ENCODE assay signal across 31 mouse cellular contexts in the genomic region with DNA sequence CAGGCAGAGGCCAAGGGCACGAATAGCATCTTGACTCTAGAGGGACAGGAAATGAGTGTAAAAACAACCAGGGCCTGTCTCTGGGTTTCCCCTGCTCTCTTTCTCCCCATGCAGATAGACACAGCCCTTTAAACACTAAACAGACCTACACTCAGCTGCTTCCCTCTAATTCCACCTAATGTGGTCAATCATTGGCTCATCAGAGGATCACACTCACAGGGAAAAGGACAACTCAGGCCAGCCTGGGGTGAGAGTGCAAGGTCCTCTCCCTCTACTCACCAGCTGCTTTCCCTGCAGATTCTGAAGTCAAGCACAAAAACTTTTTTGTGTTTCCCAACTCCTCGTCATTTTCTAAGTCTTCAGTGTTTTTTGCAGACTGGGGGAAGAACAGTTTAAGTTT. TPM values are rescaled to one million over a fixed set of nuclear protein-coding genes. Genes with fewer than 3 reads are reported as not detected.
A peak's percentile ranks its signal among the peaks of the same experiment; 100 is the strongest.
DNase-seq lines count a peak whose midpoint lies in the region; ATAC-seq and TF ChIP-seq lines count a peak whose summit lies in the region.
"Had no signal": no experiment of that assay in that cellular context is flagged by ENCODE, and none has a peak within 500 bp of the region (broad histone marks: within the 10 kb centered on the region; RNA-seq: fewer than 3 reads in every experiment).

No protein-coding gene starts in this region.

- DNase-seq in kidney, adult 11 months, result peak; percentile 77
- DNase-seq in spleen, adult 2 months (ENCODE audit: low read depth in 1 of 2, low spot score in 2 of 2), result no peak
- DNase-seq in spleen, postnatal 4 days (ENCODE audit: low spot score in 2 of 2), result no peak
- peak; percentile 25 for DNase-seq in kidney, postnatal 0 days (ENCODE audit: low spot score)
- peak; percentile 59 for DNase-seq in yolk sac, embryonic 10.5 days (ENCODE audit: low spot score)
- no peak for DNase-seq in left cerebral cortex, adult 8-10 months (ENCODE audit: low spot score in 2 of 2)
- DNase-seq in right cerebral cortex, postnatal 25 days, result no peak
- DNase-seq: adrenal gland, postnatal 10 days; cerebellum, adult 9-10 months; cerebellum, postnatal 36 days; gastrocnemius, postnatal 10 days; heart, postnatal 10 days; layer of hippocampus, adult 9-11 months; lung, postnatal 36 days; thymus, adult 18-20 months; thymus, postnatal 25 days had no signal

- no peak overlapping the region for H3K27ac ChIP-seq in kidney, embryonic 14.5 days (ENCODE audit: low read depth, low read length)
- peak overlapping the region; percentile 56; the same call in 1 of the 2 replicates for H3K27ac ChIP-seq in spleen, adult 2 months (ENCODE audit: insufficient read depth, low read length)
- H3K27ac ChIP-seq in kidney, postnatal 0 days, result no peak overlapping the region
- H3K27ac ChIP-seq: embryonic facial prominence, embryonic 13.5 days; forebrain, embryonic 10.5 days; forebrain, embryonic 15.5 days; heart, embryonic 13.5 days; hindbrain, embryonic 15.5 days; limb, embryonic 13.5 days; liver, embryonic 15.5 days; midbrain, embryonic 13.5 days; stomach, postnatal 0 days had no signal

- no peaks in the 10 kb centered on the region for H3K36me3 ChIP-seq in kidney, embryonic 14.5 days (ENCODE audit: control insufficient read depth, insufficient read depth, low read length)
- H3K36me3 ChIP-seq in spleen, adult 2 months (ENCODE audit: control insufficient read depth, insufficient read depth, low read length), result no peaks in the 10 kb centered on the region
- no peaks in the 10 kb centered on the region for H3K36me3 ChIP-seq in kidney, postnatal 0 days (ENCODE audit: insufficient read depth, low read length)
- H3K36me3 ChIP-seq: embryonic facial prominence, embryonic 13.5 days; forebrain, embryonic 10.5 days; forebrain, embryonic 15.5 days; heart, embryonic 13.5 days; hindbrain, embryonic 15.5 days; limb, embryonic 13.5 days; liver, embryonic 15.5 days; midbrain, embryonic 13.5 days had no signal

- H3K9ac ChIP-seq in kidney, embryonic 14.5 days (ENCODE audit: low read depth, low read length), result no peak overlapping the region
- no peak overlapping the region for H3K9ac ChIP-seq in kidney, postnatal 0 days (ENCODE audit: low read depth, low read length)
- H3K9ac ChIP-seq: embryonic facial prominence, embryonic 13.5 days; forebrain, embryonic 15.5 days; heart, embryonic 13.5 days; hindbrain, embryonic 15.5 days; limb, embryonic 13.5 days; liver, embryonic 15.5 days; midbrain, embryonic 13.5 days had no signal

- ATAC-seq in kidney, embryonic 14.5 days (ENCODE audit: low FRiP score, low TSS enrichment), result no peak
- ATAC-seq in kidney, postnatal 0 days (replicated peaks; ENCODE audit: low FRiP score, low read depth), result peak; percentile 72
- ATAC-seq: forebrain, embryonic 15.5 days; midbrain, embryonic 13.5 days; Patski had no signal

- H3K9me3 ChIP-seq in kidney, embryonic 14.5 days (ENCODE audit: control insufficient read depth, low read length), result no peaks in the 10 kb centered on the region
- H3K9me3 ChIP-seq in kidney, postnatal 0 days (replicated peaks; ENCODE audit: low read length), result no peaks in the 10 kb centered on the region
- H3K9me3 ChIP-seq: embryonic facial prominence, embryonic 13.5 days; forebrain, embryonic 10.5 days; forebrain, embryonic 15.5 days; heart, embryonic 13.5 days; hindbrain, embryonic 15.5 days; limb, embryonic 13.5 days; liver, embryonic 15.5 days; midbrain, embryonic 13.5 days had no signal

- TF ChIP-seq CTCF in spleen, adult 2 months (IDR thresholded peaks at IDR 0.05; ENCODE audit: extremely low read depth, insufficient read depth, insufficient read length, insufficient replicate concordance), result no peak
- TF ChIP-seq CTCF in kidney, postnatal 0 days (IDR thresholded peaks at IDR 0.05; ENCODE audit: low read depth), result no peak

- H3K27me3 ChIP-seq in kidney, embryonic 14.5 days (ENCODE audit: control insufficient read depth, insufficient read depth, low read length), result no peaks in the 10 kb centered on the region
- H3K27me3 ChIP-seq in spleen, adult 2 months (ENCODE audit: control insufficient read depth, insufficient read depth, low read length), result no peaks in the 10 kb centered on the region
- H3K27me3 ChIP-seq in kidney, postnatal 0 days (ENCODE audit: insufficient read depth, low read length), result no peaks in the 10 kb centered on the region
- H3K27me3 ChIP-seq: embryonic facial prominence, embryonic 13.5 days; forebrain, embryonic 15.5 days; hindbrain, embryonic 15.5 days; limb, embryonic 13.5 days; liver, embryonic 15.5 days; midbrain, embryonic 13.5 days; Patski had no signal

- 46% methylated on average over 2 of the region's 2 CpGs for WGBS in kidney, embryonic 14.5 days
- WGBS in spleen, adult 2 months, result 45% methylated on average over 2 of the region's 2 CpGs
- WGBS in kidney, postnatal 0 days, result 52% methylated on average over 2 of the region's 2 CpGs

- H3K4me2 ChIP-seq in kidney, embryonic 14.5 days (replicated peaks; ENCODE audit: low read depth, low read length), result no peak overlapping the region
- no peak overlapping the region for H3K4me2 ChIP-seq in kidney, postnatal 0 days (ENCODE audit: low read length)
- H3K4me2 ChIP-seq: embryonic facial prominence, embryonic 13.5 days; forebrain, embryonic 15.5 days; heart, embryonic 13.5 days; hindbrain, embryonic 15.5 days; limb, embryonic 13.5 days; liver, embryonic 15.5 days; midbrain, embryonic 13.5 days had no signal

- no peak overlapping the region for H3K4me3 ChIP-seq in kidney, embryonic 14.5 days (ENCODE audit: low read length)
- H3K4me3 ChIP-seq in spleen, adult 2 months (ENCODE audit: extremely low read depth, insufficient read depth, insufficient read length), result no peak overlapping the region
- no peak overlapping the region for H3K4me3 ChIP-seq in kidney, postnatal 0 days (replicated peaks; ENCODE audit: low read depth, low read length)
- H3K4me3 ChIP-seq: embryonic facial prominence, embryonic 13.5 days; forebrain, embryonic 10.5 days; forebrain, embryonic 15.5 days; heart, embryonic 13.5 days; hindbrain, embryonic 15.5 days; limb, embryonic 13.5 days; liver, embryonic 15.5 days; megakaryocyte, embryonic 14.5 days; midbrain, embryonic 13.5 days had no signal

- no peak for TF ChIP-seq POLR2A in spleen, adult 2 months (IDR thresholded peaks at IDR 0.05; ENCODE audit: low read depth, low read length)

- no peaks in the 10 kb centered on the region for H3K4me1 ChIP-seq in kidney, embryonic 14.5 days (ENCODE audit: control insufficient read depth, insufficient read depth, low read length)
- H3K4me1 ChIP-seq in spleen, adult 2 months (ENCODE audit: control insufficient read depth, insufficient read depth, insufficient read length), result no peaks in the 10 kb centered on the region; the same call in 1 of the 2 replicates
- no peaks in the 10 kb centered on the region for H3K4me1 ChIP-seq in kidney, postnatal 0 days (replicated peaks; ENCODE audit: insufficient read depth, low read length)
- H3K4me1 ChIP-seq: embryonic facial prominence, embryonic 13.5 days; forebrain, embryonic 10.5 days; heart, embryonic 13.5 days; hindbrain, embryonic 15.5 days; limb, embryonic 13.5 days; liver, embryonic 15.5 days; megakaryocyte, embryonic 14.5 days; midbrain, embryonic 13.5 days had no signal

RNA-seq across cellular contexts. Expression of a gene that starts 8.8 kb away (rescaled TPM):
- polyA plus RNA-seq in kidney, embryonic 14.5 days (2014; fragmentation: Nextera tagmentation; extraction: Ambion mirVana), result 1.3 and 1.7 TPM in 2 replicates
- 0.06 and 0.13 TPM in 2 replicates for polyA plus RNA-seq in spleen, adult 2 months (2012; rRNA removed)
- 0.96 and 1.1 TPM in 2 replicates for polyA plus RNA-seq in kidney, postnatal 0 days (2015; fragmentation: Nextera tagmentation; extraction: Ambion mirVana)
- 1 to 10 TPM in 2 of 4 experiments, under 1 TPM in 2; 0.41 to 1.3 (median 0.80) TPM for total RNA-seq in left cerebral cortex, adult 8-10 months (2022)
- total RNA-seq: gastrocnemius, postnatal 10 days; heart, adult 8-10 months; heart, postnatal 10 days; MEL; monocyte, adult 5-6 weeks had no signal
- polyA plus RNA-seq: heart, embryonic 13.5 days had no signal

Comparison
In these comparisons a context has a peak if more than half of its experiments do, and no peak if none do; other contexts are left out.
1. DNase-seq: peak in kidney, adult 11 months (single experiment), kidney, postnatal 0 days (single experiment) and yolk sac, embryonic 10.5 days (single experiment); none in spleen, adult 2 months (0 of 2), spleen, postnatal 4 days (0 of 2), left cerebral cortex, adult 8-10 months (0 of 2) and right cerebral cortex, postnatal 25 days (single experiment).